Mouse (Mus musculus) midbrain, embryonic 11.5 days (tissue): ENCODE measurements around the gene 2010003K11Rik. TPM values are rescaled to one million over a fixed set of nuclear protein-coding genes. Genes with fewer than 3 reads are reported as not detected.

Experiments used
- ATAC-seq: fragments of 200-750 bp; cut with Nextera tagmentation; 2 replicates; pipeline ENCODE4 v1.8.0; 2017; ENCODE audit warnings: moderate TSS enrichment, moderate library complexity; ENCODE audit not compliant: low FRiP score
- DNase-seq: peaks from one replicate; pipeline ENCODE4 v3.0.0; 2015; ENCODE audit warnings: low spot score; ENCODE audit errors: missing footprints
- H3K27ac ChIP-seq: fragments of 300-500 bp; sonication (generic); 2 replicates; pipeline ENCODE4 v1.5.1; 2014; ENCODE audit warnings: low read depth, low read length
- H3K27me3 ChIP-seq: fragments of 300-500 bp; sonication (generic); 2 replicates; pipeline ENCODE4 v1.6.1; 2014; ENCODE audit warnings: mild to moderate bottlenecking, low read length, moderate library complexity, mixed read lengths; ENCODE audit not compliant: control insufficient read depth, insufficient read depth
- H3K36me3 ChIP-seq: fragments of 300-500 bp; sonication (generic); 2 replicates; pipeline ENCODE4 v1.6.1; 2014; ENCODE audit warnings: mild to moderate bottlenecking, low read length, moderate library complexity, mixed read lengths; ENCODE audit not compliant: control insufficient read depth, insufficient read depth
- H3K4me1 ChIP-seq: fragments of 300-500 bp; sonication (generic); 2 replicates; pipeline ENCODE4 v1.6.1; 2014; ENCODE audit warnings: low read length; ENCODE audit not compliant: control insufficient read depth, insufficient read depth
- H3K4me2 ChIP-seq: fragments of 300-500 bp; sonication (generic); 2 replicates; pipeline ENCODE4 v1.6.1; 2014; ENCODE audit warnings: mild to moderate bottlenecking, moderate library complexity
- H3K4me3 ChIP-seq: fragments of 300-500 bp; sonication (generic); 2 replicates; pipeline ENCODE4 v1.5.1; 2014; ENCODE audit warnings: low read depth, low read length
- H3K9ac ChIP-seq: fragments of 300-500 bp; sonication (generic); 2 replicates; pipeline ENCODE4 v1.6.1; 2014; ENCODE audit warnings: low read length
- H3K9me3 ChIP-seq: fragments of 300-500 bp; sonication (generic); 2 replicates; pipeline ENCODE4 v1.6.1; 2016; ENCODE audit warnings: low read length; ENCODE audit not compliant: control insufficient read depth
- WGBS: fragments of 180-500 bp; shearing (Covaris S2); extraction: QIAGEN DNeasy Blood & Tissue Kit; methylation state at CpG from one replicate; pipeline ENCODE4 v1.1.7; 2014; 5-methylcytosine and 5-hydroxymethylcytosine counted together
- polyA plus RNA-seq: library from polyadenylated mRNA; unstranded; fragments of >200 nt; fragmentation: Nextera tagmentation; extraction: Ambion mirVana; gene quantifications from 2 replicates; pipeline ENCODE4 v1.2.1, GENCODE M21; 2014

The 2010003K11Rik gene
- polyA plus RNA-seq, 1 experiment from 2014 or later = not detected

DNA sequence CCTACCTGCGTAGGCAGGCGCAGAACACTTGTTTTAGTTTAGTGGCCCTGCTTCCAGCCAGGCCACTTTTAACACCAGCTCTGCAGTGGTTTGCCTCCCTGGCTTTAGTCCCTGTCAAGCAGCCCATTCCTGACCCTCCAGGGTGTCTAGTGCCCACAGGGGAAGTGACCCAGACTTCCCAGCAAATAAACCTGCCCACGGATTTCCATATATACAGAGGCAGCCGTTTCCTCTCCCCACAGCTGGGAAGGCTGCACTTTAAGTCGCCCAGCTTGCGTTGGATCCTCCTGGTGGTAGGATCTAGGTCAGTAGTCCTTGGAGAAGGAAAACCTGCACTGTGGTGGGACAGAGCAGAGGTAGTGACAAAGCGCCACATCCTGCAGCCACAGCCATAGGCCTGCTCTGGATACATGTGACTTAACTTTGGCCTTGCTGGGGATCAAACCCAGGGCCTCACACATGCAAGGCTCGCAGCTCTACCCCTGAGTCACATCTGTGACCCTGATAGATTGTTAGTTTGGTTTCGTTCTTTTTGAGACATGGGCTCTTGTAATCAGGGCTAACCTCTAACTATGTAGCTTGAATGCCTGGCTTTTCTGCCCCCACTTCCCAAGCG lies 7.2 kb downstream of the 2010003K11Rik start:
- Histone ChIP-seq H3K9ac (no peak overlapping the region), H3K4me3 (no peak overlapping the region), H3K9me3 (no peaks in the 10 kb centered on the region), H3K27ac (no peak overlapping the region), H3K36me3 (no peaks in the 10 kb centered on the region), H3K27me3 (no peaks in the 10 kb centered on the region), H3K4me2 (no peak overlapping the region), H3K4me1 (no peaks in the 10 kb centered on the region)
- DNase-seq (no peak), ATAC-seq (no peak)
- WGBS = 75% methylated on average over 10 of the region's 10 CpGs

DNA sequence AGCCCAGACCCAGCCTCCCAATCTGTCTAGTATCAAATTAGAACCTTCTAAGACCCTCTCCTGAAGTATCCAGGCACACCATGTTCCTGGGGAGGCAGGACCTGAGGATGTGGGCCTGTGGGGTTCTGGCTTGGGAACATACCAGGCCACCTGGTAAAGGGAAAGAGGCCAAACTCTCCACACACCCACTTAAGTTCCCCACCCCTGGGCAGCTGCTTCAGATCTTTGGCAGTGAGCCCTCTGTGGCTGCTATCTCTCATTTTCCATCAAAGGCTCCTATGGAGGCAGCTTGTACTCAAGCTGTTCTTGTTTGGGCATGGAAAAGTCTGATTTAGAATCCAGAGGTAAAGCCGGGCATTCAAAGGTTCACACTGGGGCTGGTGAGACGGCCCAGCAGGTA lies 10.5 kb downstream of the 2010003K11Rik start:
- Histone ChIP-seq H3K27me3 (no peaks in the 10 kb centered on the region), H3K9ac (no peak overlapping the region), H3K9me3 (no peaks in the 10 kb centered on the region), H3K4me1 (no peaks in the 10 kb centered on the region), H3K36me3 (no peaks in the 10 kb centered on the region), H3K27ac (no peak overlapping the region), H3K4me3 (no peak overlapping the region), H3K4me2 (no peak overlapping the region)
- ATAC-seq (no peak), DNase-seq (no peak)
- 80% methylated on average over 2 of the region's 2 CpGs for WGBS

DNA sequence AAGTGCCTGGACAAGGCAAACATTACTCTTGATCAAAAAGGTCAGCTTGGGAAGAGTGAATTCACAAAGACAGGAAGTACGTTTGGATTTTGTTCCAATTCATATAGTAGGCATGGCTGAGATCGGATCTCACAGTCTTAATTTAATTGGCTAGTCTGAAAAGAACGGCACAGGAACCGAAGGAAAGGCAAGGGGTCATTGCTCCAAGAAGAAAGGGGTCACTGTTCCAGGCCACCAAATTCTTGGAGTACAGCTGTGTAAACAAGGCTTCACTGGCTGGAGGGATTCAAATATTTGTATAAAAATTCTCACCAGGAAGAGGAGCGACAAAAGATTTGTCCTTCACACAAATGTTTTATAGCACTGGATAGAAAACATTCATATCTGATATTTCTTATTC lies 13.4 kb downstream of the 2010003K11Rik start:
- Histone ChIP-seq H3K4me2 (no peak overlapping the region), H3K9me3 (no peaks in the 10 kb centered on the region), H3K27me3 (no peaks in the 10 kb centered on the region), H3K9ac (no peak overlapping the region), H3K36me3 (no peaks in the 10 kb centered on the region), H3K4me3 (no peak overlapping the region), H3K27ac (no peak overlapping the region), H3K4me1 (no peaks in the 10 kb centered on the region)
- ATAC-seq = no peak
- WGBS = 51% methylated on average over 5 of the region's 5 CpGs
- DNase-seq = no peak

DNA sequence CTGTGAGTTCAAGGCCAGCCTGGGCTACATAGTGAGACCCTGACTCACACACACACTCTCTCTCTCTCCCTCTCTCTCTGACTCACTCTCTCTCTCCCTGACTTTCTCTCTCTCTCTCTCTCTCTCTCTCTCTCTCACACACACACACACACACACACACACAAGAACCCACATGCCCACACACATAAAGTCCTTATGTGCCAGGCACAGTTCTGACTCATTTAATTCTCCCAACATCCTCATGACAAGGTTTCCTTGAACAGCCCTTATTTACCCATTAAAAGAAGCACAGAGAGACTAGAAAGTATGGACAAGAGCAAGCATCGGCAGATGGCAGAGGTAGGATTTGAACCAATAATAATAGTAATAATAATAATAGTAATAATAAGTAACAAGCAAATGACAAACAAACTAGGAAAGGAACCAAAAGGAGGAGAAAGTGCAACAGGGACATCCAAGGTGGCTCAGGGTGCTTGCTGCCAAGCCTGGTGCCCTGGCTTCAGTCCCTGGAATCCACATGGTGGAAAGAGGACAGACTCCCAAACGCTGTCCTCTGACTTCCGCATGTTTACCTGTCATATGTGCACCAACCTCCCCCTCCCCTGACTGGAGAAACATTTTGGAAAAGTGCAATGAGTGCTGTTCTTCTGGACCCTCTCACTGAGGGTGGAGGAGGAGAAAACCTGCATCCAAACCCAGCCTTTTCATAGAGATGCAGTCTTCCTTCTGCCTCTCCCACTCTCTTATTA lies 16.1 kb downstream of the 2010003K11Rik start:
- Histone ChIP-seq H3K9me3 (no peaks in the 10 kb centered on the region), H3K4me1 (no peaks in the 10 kb centered on the region), H3K4me3 (no peak overlapping the region), H3K9ac (no peak overlapping the region), H3K27ac (no peak overlapping the region), H3K4me2 (no peak overlapping the region), H3K27me3 (peaks cover 6% of the 10 kb centered on the region), H3K36me3 (no peaks in the 10 kb centered on the region)
- no peak for ATAC-seq
- WGBS = 87% methylated on average over 3 of the region's 3 CpGs
- DNase-seq = no peak

DNA sequence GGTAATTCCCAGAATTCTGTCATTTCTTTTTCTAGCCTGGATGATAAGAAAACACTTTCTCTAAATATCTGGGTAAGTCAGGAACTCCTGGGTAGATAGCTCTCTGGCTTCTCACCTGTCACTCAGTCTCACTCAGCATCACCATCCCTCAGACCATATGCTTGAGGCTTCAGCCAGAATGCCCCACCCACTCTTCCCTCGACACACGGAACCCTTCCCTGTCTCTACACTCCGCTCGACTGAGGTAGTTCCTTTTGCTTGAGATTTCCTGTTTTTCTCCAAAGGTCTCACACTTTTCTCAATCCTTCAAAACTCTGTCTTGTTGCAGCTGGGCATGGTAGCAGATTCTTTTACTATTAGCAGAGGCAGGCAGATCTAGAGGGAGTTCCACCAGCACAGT lies 17.1 kb downstream of the 2010003K11Rik start:
- H3K27me3 ChIP-seq = peaks cover 16% of the 10 kb centered on the region
- H3K4me2 ChIP-seq = no peak overlapping the region
- H3K27ac ChIP-seq = no peak overlapping the region
- H3K9ac ChIP-seq = no peak overlapping the region
- H3K4me1 ChIP-seq = peaks cover 4% of the 10 kb centered on the region; the same call in 1 of the 2 replicates
- H3K4me3 ChIP-seq = no peak overlapping the region
- DNase-seq = no peak
- no peaks in the 10 kb centered on the region for H3K9me3 ChIP-seq
- no peaks in the 10 kb centered on the region for H3K36me3 ChIP-seq
- WGBS = 69% methylated on average over 4 of the region's 4 CpGs
- no peak for ATAC-seq

DNA sequence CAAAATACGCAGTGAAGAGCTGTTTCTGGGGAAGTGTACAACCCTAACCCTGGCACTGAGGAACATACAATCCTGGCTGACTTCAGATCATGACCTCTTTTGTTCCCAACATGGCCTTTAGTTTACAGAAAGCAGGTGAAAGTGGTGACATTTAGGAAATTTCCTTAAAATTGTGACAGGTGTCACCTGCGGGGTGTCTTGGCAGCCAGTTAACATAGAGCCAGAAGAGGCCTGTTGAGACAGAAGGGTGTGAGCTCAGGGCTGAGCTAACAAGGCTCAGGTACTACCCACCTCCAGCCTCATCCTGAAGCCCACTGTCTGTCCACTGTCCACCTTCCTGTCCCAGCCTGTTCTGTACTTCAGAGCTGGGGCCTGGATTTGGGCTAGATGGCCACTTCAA lies 18.3 kb downstream of the 2010003K11Rik start:
- no peak for ATAC-seq
- Histone ChIP-seq H3K4me3 (no peak overlapping the region), H3K27ac (no peak overlapping the region), H3K9me3 (no peaks in the 10 kb centered on the region), H3K4me1 (peaks cover 4% of the 10 kb centered on the region; the same call in 1 of the 2 replicates), H3K27me3 (peaks cover 29% of the 10 kb centered on the region), H3K36me3 (no peaks in the 10 kb centered on the region), H3K9ac (no peak overlapping the region), H3K4me2 (no peak overlapping the region)
- 91% methylated on average over 2 of the region's 2 CpGs for WGBS
- DNase-seq = no peak

DNA sequence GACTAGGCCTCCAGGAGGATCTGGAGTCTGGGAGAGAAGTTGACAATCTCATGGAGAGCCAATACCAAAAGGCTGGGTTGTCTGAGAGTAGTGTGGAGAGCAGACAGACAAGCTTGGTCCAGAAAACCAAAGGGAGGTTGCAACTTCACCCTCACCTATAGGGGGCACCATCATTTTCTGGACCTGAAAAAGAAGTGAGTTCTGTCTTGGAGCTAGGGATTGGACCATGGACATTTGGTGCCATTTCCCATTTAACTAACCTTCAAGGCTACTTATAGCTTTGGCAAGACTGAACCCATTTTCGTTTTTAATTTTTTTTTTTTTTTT lies 20.2 kb downstream of the 2010003K11Rik start:
- H3K9me3 ChIP-seq = no peaks in the 10 kb centered on the region
- H3K4me3 ChIP-seq = no peak overlapping the region
- H3K27ac ChIP-seq = no peak overlapping the region
- H3K9ac ChIP-seq = no peak overlapping the region
- 42% methylated on average over 1 of the region's 1 CpGs for WGBS
- peaks cover 31% of the 10 kb centered on the region for H3K27me3 ChIP-seq
- no peak overlapping the region for H3K4me2 ChIP-seq
- H3K4me1 ChIP-seq = peaks cover 4% of the 10 kb centered on the region; the same call in 1 of the 2 replicates
- ATAC-seq (no peak), DNase-seq (no peak)
- H3K36me3 ChIP-seq = no peaks in the 10 kb centered on the region

DNA sequence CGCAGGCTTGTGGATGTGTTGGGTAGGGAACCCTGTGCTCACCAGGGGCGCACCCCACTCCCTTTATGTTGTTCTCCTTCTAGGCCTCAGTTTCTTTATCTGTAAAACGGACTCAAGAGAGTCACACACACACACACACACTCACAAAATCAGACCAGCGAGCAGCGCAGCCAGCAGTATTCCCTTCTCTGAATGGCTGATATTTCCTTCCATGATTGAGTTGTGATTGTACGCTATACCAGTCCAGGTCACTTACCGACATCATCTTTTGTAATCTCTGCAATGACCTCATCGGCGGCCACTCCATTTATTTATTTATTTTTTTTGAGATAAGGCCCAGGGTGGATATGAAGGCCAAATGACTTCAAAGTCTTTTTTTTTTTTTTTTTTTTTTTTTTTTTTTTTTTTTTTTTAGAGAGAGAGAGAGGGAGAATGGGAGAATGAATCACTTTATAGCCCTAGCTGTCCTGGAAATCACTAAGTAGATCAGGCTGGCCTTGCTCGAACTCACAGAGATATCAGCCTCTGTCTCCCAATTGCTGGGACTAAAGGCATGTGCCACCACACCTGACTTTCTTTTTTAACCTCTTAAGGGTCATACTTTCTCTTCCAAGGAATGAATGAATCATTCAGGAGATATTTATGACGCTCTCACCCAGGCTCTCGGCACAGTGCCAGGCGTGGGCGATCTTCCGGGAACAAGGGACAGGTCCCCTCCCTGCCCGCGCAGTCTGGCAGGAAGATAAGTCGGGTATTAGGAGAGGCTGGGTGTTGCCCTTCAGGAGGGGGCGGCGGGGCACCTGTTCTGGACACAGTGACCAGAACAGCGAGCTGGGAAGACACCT lies 20.8 kb downstream of the 2010003K11Rik start, which contains the start of gene Syt12:
Syt12 (minus strand) TSS at position 103 of the 845 bp plus-strand sequence.
- Histone ChIP-seq H3K27me3 (peaks cover 31% of the 10 kb centered on the region), H3K9ac (peak within 1 kb of the TSS; percentile 33), H3K4me2 (peak within 1 kb of the TSS; percentile 96), H3K4me1 (peaks cover 4% of the 10 kb centered on the region; the same call in 1 of the 2 replicates), H3K36me3 (no peaks in the 10 kb centered on the region), H3K9me3 (no peaks in the 10 kb centered on the region), H3K27ac (no peak within 1 kb of the TSS), H3K4me3 (peak within 1 kb of the TSS; percentile 43)
- DNase-seq = no peak
- WGBS = 38% methylated on average over 21 of the region's 21 CpGs
- no peak for ATAC-seq
